Mouse (Mus musculus) erythroblast, adult 5-6 weeks (primary cell): ENCODE measurements at regions not wholly inside any gene's neighbourhood (a gene's known extent, or its start where the extent isn't known, plus 50 kb on each side); places are given as distances from the start of the nearest gene placed in this dataset.
"Not testable (repeated sequence)": the region's sequence is repeated elsewhere in the genome, so short reads cannot be mapped to it uniquely, and the experiment has no call there.

ENCODE experiments used
- ATAC-seq: replicated peaks from 2 replicates; pipeline ENCODE4 v1.8.0; 2016; ENCODE audit warnings: moderate number of reproducible peaks, mild to moderate bottlenecking, moderate TSS enrichment, inconsistent platforms; ENCODE audit not compliant: poor library complexity, low FRiP score, severe bottlenecking

DNA sequence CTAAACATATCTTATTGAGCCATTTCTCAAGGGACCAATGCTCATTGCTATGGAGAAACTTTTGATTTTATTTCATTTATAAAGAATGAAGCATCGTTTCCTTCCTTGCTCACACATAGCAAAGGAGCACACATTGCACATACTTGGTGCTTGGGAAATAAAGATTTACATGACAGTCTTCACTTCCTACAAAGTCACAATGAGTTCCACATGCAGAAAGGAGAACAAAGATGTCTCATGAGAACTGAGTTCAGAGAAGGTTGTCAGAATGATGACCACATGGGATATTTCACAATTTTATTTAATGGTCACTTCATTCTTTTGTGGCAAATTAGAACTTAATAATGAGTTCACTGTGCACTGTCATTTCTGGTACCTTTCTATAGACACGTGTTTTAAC is 114.3 kb upstream of the Egfr start:
- ATAC-seq = no peak

DNA sequence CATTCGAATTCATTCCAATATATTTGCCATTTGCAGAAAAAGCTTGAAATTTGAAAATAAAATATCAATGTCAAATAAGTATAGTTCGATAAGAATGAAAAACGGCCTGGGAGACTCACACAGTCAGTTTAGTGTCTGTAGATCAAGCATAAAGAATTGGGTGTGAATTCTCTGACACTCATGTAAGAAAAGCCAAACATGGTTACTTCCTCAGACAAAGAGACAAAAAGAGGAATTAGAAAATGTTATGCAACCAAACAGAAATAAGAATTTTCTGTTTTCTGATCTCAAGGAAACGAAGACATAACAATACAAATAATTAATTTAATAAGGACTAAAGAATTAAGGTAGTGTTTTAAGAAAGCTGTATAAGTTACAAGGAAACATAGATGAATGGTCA is 113.7 kb upstream of the Egfr start:
- no peak for ATAC-seq

DNA sequence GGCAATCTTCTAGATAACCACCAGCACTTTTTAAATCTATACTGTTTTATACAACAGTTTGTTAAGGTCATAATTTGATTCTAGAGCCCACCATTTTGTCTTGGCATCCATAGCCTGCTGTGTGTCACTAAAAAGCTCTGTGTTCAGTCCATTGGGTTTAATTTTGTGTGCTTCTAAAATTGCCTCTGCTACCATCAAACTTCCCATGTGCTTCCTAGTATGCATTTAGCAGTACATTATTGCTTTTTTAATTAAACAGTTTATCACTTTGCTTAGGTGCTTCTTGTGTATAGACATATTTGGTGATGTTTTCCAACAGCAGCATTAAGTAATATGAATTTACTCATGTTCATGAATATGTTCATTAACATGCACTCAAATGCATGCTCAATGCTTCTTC is 102.4 kb upstream of the Egfr start:
- ATAC-seq = no peak

DNA sequence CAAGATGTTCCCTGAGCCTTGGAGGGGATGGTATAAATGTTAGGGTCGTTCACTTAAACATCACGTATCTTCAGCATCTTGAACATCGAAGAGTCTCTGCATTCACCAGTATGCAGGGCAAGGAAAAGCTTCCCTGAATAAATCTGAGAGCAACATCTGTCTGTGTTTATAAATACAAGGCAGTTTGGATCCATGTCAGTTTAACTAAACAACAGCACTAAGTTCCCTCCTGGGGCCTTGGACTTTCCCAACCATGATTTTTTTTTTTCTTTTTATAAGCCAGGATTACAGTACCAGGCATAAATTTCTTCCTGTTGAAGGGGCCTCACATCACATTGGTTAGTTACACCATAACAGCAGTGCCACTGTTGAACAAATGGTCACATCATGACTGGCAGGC is 88.2 kb upstream of the Egfr start:
- no peak for ATAC-seq

DNA sequence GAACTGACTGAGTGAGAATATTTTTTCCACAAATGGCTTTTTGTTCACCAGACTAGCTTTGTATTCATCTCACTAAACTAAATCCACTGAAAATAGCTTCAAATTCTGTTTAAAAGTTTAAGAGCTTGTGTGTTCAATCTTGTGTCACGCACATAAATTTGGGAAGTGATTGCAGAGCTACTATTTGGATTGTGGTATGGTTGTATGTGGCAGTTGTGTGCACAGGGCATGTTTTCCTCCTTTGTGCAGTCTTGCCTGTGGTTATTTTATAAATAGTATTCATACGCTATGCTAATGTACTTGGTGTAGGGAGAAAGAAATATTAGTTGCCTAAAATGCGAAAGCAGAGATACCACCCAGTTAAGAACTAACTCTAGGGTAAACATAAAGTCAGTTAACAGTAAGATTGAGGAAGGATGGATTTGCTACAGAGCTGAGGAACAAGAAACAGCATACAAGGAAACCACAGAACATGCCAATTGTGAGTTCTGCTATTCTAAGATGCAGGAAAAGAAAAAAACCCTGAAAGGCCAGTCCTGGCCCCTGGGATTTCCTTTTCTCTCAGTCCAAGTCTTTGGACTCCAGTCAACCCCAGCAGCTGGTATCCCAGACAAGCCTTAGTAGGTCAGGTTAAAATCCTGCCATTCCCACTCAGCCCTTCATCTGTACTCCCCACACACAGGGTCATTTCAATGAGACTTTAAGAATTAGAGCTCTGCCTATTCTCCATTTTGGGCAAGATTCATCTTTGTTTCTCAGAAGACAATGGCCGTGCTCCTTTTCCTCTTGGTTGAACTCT is 82.4 kb upstream of the Egfr start:
- ATAC-seq = no peak

DNA sequence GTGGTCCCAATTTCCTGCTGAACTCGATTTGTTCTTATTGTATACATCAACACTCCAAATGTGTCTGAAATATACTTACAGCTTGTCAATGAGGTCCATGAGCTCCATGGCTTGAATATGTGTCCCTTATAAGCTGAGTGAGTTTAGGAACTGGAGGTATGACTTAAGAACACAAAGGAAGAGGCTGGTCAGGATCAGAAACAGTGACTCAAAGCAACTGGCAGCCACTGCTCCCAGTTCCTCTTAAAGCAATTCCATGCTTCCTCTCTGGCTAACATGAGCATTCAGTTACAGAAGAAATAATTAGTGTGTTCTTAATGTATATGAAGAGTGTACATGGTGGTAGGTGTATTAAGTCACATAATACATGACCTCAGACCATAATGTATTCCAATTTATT is 81.7 kb upstream of the Egfr start:
- no peak for ATAC-seq

DNA sequence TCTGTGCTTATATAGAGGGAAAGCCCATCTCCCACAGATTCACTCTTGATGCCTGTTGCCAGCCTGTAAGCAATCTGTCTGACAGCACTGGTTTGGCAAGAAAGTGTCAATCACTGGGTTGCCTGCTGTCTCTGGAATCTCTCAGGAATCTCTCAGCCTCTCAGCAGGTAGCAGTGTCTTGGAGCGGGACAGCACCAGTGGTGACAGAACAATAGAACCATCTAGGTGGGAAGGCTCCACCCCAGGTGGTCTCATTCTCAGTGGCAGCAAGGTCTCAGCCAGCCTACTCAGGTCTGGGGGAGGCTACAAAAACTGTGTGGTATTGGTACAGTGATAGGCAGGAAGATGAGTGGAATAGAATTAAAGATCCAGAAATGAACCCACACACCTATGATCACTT is 76.1 kb upstream of the Egfr start:
- not testable (repeated sequence) for ATAC-seq

DNA sequence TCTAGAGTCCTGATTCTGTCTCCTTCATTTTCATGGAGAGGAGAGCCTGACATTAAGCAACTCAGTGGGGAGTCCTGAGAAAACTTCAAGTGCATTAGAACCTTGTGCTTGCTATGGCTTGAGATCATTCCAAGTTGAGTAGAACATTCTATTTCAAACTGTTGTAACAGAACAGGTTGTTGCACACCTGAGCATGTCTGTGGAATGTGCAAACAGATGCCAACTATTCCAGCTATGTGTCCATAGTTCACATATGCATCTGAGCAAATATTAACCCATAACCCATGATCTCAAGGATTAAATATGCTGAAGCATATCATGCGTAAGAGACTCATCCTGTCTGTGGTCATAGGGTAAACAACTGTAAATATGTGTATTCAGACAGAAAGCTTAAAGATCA is 68.5 kb upstream of the Egfr start:
- no peak for ATAC-seq

DNA sequence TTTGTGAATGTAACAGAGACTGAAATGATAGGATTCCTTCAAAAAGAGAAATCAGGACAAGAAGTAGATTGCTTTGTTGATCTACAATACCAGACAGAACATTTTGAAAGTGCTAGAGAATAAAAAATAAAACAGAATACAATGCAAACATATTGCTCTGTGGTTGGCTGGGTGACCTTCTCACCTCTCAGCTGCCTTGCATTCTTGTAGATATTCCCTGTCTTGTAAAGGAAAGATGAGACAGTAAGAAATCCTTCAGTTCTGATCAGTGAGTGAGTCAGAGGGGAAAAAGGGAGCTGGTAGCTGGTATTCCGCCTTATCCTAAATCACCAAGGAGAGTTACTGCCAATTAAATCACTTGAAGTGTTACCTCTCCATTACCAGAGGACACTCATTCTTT is 56.4 kb upstream of the Egfr start:
- no peak for ATAC-seq

DNA sequence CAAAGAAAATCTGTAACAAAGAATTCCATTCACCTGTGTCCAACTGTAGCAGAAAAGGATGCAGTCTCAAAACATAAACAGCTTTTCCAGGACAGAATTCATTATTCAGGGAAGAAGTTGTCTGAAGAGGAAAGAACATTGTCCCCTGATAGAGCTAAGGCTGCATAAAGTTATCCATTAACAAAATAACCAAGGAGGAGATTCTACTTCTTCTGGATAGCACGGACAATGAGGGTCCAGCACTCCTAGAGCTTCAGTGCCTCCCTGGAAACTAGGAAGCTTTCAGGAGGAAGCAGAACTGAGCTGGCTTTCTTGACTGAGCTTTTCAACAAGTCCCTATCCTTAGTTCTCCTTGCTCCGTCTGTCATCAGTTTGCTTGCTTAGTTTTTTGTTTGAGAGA is 55.2 kb upstream of the Egfr start:
- ATAC-seq = no peak

DNA sequence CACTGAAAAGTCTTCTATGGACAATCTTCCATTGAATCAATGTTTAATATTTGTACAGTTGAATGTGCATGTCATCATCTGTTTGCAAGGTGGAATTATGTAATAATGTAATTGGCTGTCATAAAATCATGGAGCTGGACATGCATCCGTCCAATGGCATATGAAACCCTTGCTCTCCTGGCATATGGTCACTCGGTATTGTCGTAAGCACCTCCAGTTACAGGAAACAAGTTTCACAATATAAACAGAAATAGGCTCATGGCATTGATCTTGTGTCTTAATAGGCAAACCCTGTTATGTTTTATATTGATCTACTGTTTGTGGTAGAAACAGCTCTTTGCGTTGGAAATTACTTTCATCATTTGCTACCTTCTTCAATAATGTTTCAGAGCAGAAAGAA is 50.2 kb upstream of the Egfr start:
- ATAC-seq = no peak
